Mouse (Mus musculus) liver, adult 2 months (tissue): ENCODE results near the gene Rnft1. TPM values are rescaled to one million over a fixed set of nuclear protein-coding genes. Genes with fewer than 3 reads are reported as not detected.
A peak's percentile ranks its signal among the peaks of the same experiment; 100 is the strongest.
"Not testable (repeated sequence)": the region's sequence is repeated elsewhere in the genome, so short reads cannot be mapped to it uniquely, and the experiment has no call there.

Source experiments
- DNase-seq: peaks from one replicate; pipeline ENCODE4 v3.0.0-alpha.2; 2011; ENCODE audit warnings: low read depth, low spot score; ENCODE audit errors: extremely low read depth
- H3K27ac ChIP-seq: fragments of 200-500 bp; replicated peaks from 2 replicates; pipeline ENCODE4 v1.5.1; 2012; ENCODE audit warnings: low read depth, mild to moderate bottlenecking, control low read depth, inconsistent platforms, low read length; ENCODE audit not compliant: insufficient read depth
- H3K27me3 ChIP-seq: fragments of 200-500 bp; 2 replicates; pipeline ENCODE4 v1.6.1; 2012; ENCODE audit warnings: mild to moderate bottlenecking, moderate library complexity, low read length, inconsistent platforms; ENCODE audit not compliant: control insufficient read depth, insufficient read depth
- H3K36me3 ChIP-seq: fragments of 200-500 bp; 2 replicates; pipeline ENCODE4 v1.6.1; 2012; ENCODE audit warnings: low read length, inconsistent platforms; ENCODE audit not compliant: control insufficient read depth, insufficient read depth
- H3K4me1 ChIP-seq: fragments of 200-500 bp; 2 replicates; pipeline ENCODE4 v1.6.1; 2011; ENCODE audit warnings: low read length; ENCODE audit not compliant: control insufficient read depth, insufficient read depth
- H3K4me3 ChIP-seq: fragments of 200-500 bp; 2 replicates; pipeline ENCODE4 v1.5.1; 2011; ENCODE audit warnings: low read depth, mild to moderate bottlenecking, control low read depth, low read length, moderate library complexity; ENCODE audit not compliant: insufficient read depth
- H3K79me2 ChIP-seq: fragments of 200-500 bp; 2 replicates; pipeline ENCODE4 v1.6.1; 2012; ENCODE audit warnings: inconsistent platforms, mild to moderate bottlenecking, low read length, moderate library complexity; ENCODE audit not compliant: control insufficient read depth, insufficient read depth
- H3K9ac ChIP-seq: fragments of 200-500 bp; 2 replicates; pipeline ENCODE4 v1.6.1; 2012; ENCODE audit warnings: low read depth, mild to moderate bottlenecking, control low read depth, inconsistent platforms, low read length
- CTCF ChIP-seq: fragments of 200-500 bp; IDR thresholded peaks from 2 replicates; pipeline ENCODE4 v1.5.1; 2011; ENCODE audit warnings: low read depth, low read length, control low read depth
- POLR2A ChIP-seq: fragments of 200-500 bp; IDR thresholded peaks from 2 replicates; pipeline ENCODE4 v1.6.1; 2011; ENCODE audit warnings: low read length, control low read depth; ENCODE audit not compliant: insufficient read depth; ENCODE audit errors: extremely low read depth
- WGBS: fragments of 180-500 bp; shearing (Covaris S2); methylation state at CpG from one replicate; pipeline ENCODE4 v1.1.7; 2018; 5-methylcytosine and 5-hydroxymethylcytosine counted together
- polyA plus RNA-seq: library from polyadenylated mRNA; depleted of rRNA; stranded (reverse); fragments of >200 nt; gene quantifications from 2 replicates; pipeline ENCODE4 v1.2.3, GENCODE M21; 2012
- total RNA-seq: library from RNA; depleted of rRNA; stranded (reverse); fragments of >200 nt; gene quantifications from 2 replicates; pipeline ENCODE4 v1.2.3, GENCODE M21; 2014

Rnft1 gene
- total and polyA plus RNA-seq, 2 experiments, result 6.8 to 18.9 TPM

DNA sequence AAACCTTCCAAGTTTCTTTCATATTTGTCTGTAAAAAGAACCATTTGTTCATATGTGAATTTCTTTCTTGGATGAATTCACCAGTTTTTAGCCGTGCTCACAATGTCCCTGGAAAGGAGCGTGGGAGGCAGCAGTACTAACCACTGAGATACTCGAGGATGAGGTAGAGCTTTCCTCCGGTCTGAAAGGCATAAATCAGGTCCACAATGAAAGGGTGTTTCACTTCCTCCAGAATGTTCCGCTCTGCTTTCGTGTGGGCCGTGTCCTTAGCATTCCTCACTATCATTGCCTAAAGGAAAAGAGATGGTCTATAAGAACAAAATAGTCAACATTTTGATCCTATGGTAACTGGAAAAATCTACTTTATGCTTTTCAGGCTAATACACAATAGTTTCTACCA lies 35.3 kb downstream of the Rnft1 start:
- Histone ChIP-seq H3K4me3 (no peak overlapping the region), H3K27ac (no peak overlapping the region), H3K27me3 (no peaks in the 10 kb centered on the region), H3K36me3 (peaks cover 67% of the 10 kb centered on the region), H3K79me2 (no peaks in the 10 kb centered on the region), H3K4me1 (no peaks in the 10 kb centered on the region), H3K9ac (no peak overlapping the region)
- TF ChIP-seq CTCF (no peak), POLR2A (no peak)
- no peak for DNase-seq
- WGBS, result 92% methylated on average over 7 of the region's 7 CpGs

DNA sequence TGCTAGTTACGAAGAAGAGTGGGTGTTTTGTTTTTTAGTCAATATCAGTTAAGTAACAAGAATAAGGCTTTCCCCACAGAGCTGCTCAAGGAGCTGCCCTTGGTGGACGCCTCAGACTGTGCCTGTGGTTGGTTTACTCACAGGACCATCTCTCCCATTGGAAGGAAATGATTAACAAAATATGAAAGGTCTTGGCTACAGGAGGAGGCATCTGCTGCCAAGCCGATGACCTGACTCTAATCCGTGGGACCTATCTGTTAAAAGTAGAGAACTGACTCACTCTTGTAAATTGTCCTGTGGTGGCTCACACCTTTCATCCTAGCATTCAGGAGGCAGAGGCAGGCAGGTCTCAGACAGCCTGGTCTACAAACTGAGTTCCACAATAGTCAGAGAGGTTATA lies 43.1 kb downstream of the Rnft1 start:
- H3K36me3 ChIP-seq, result peaks cover 50% of the 10 kb centered on the region
- WGBS, result 32% methylated on average over 4 of the region's 4 CpGs
- peaks cover 2% of the 10 kb centered on the region for H3K4me1 ChIP-seq
- H3K27ac ChIP-seq, result no peak overlapping the region
- peak; percentile 71 for DNase-seq
- no peak for TF ChIP-seq POLR2A
- TF ChIP-seq CTCF, result no peak
- H3K27me3 ChIP-seq, result no peaks in the 10 kb centered on the region
- H3K9ac ChIP-seq, result no peak overlapping the region
- no peak overlapping the region for H3K4me3 ChIP-seq
- no peaks in the 10 kb centered on the region; the same call in 1 of the 2 replicates for H3K79me2 ChIP-seq

DNA sequence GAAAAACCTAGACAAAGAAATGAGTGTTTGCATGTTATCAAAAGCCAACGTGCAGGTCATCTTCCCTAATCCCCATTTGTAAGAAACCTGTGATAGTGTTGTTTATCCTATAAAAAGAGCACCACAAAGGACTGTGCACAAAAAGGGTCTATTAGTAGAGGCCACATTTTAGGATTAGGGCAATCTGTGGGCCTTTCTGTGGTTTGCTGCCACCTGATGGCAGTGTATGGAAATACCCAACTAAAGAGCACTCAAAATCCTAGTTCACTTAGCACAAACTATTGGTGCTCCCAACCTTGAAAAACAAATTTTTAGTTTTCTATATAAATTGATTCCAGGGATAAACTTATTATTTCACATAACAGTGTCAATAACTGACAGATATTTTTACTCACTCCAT lies 48.4 kb downstream of the Rnft1 start:
- Histone ChIP-seq H3K9ac (no peak overlapping the region), H3K36me3 (peaks cover 34% of the 10 kb centered on the region), H3K4me3 (no peak overlapping the region), H3K4me1 (peaks cover 2% of the 10 kb centered on the region), H3K79me2 (peaks cover 13% of the 10 kb centered on the region; the same call in 1 of the 2 replicates), H3K27me3 (no peaks in the 10 kb centered on the region), H3K27ac (no peak overlapping the region)
- DNase-seq, result no peak
- peak; percentile 42 for TF ChIP-seq CTCF
- no peak for TF ChIP-seq POLR2A
- 64% methylated on average over 1 of the region's 1 CpGs for WGBS

DNA sequence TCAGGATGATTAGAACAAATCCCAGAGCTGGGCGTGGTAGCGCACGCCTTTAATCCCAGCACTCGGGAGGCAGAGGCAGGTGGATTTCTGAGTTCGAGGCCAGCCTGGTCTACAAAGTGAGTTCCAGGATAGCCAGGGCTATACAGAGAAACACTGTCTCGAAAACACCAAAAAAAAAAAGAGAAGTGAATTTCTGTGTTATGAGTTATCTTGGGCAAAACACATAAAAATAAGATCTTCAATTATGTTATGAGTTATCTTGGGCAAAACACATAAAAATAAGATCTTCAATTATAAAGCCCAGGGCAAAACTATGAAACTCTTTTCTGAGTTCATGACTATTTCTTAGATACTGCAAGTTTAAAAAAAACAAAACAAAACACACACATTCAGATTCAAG lies 48.8 kb downstream of the Rnft1 start:
- not testable (repeated sequence) for H3K4me1 ChIP-seq, H3K4me3 ChIP-seq, DNase-seq, H3K9ac ChIP-seq, H3K27me3 ChIP-seq, H3K27ac ChIP-seq
- H3K79me2 ChIP-seq, result peaks cover 13% of the 10 kb centered on the region; the same call in 1 of the 2 replicates
- H3K36me3 ChIP-seq, result peaks cover 34% of the 10 kb centered on the region
- WGBS, result 92% methylated on average over 6 of the region's 6 CpGs

DNA sequence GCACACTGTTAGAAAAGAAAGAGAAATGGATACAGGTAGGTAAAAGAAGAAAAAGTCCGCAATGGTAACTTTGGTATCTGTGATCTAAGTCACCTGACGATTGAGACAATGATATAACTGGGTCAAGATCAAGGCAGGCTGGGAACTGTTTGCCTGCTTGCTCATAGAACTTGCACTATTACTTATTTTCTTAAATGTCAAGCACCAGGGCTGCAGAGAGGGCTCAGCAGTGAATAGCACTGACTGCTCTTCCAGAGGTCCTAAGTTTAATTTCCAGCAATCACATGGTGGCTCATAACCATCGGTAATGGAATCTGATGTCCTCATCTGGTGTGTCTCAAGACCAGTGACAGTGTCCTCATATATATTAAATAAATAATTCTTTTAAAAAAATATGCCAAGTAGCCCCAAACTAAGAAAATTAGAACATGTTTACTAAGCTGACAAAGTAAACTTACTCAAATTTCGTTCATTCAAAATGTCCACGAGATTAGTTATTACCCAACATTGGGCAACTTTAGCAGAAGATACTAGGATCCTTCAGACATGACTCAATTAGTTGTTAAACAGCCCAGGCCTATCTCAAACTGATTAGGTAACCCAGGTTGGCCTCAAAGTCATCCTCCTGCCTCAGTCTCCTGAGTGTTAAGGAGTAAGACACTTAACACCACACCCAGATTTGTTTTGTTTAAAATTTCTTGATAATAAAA lies 49.9 kb downstream of the Rnft1 start:
- Histone ChIP-seq H3K27me3 (no peaks in the 10 kb centered on the region), H3K4me3 (no peak overlapping the region), H3K4me1 (peaks cover 2% of the 10 kb centered on the region; the same call in 1 of the 2 replicates), H3K9ac (no peak overlapping the region), H3K36me3 (peaks cover 29% of the 10 kb centered on the region), H3K79me2 (peaks cover 16% of the 10 kb centered on the region; the same call in 1 of the 2 replicates), H3K27ac (no peak overlapping the region)
- TF ChIP-seq POLR2A (no peak), CTCF (no peak)
- WGBS, result 52% methylated on average over 5 of the region's 5 CpGs
- DNase-seq, result peak; percentile 68

DNA sequence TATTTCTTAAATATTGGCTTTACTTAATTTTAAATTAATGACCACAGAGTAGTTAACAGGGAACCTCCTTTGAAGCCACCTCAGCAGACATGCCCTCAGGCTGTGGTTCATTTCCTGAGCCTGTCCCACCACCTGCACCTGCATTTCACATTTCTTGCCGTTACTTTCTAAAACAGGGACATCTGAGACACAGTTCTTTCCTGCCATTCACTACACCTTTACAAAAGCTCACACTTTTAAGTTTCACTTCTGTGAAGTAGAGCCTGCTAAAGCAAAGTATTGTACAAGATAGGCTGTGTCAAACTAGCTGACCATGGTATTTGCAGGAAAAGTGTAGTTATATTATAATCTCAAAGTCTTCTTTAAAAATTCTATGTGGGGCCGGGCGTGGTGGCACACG lies 54.3 kb downstream of the Rnft1 start:
- no peak for TF ChIP-seq POLR2A
- Histone ChIP-seq H3K4me1 (peaks cover 8% of the 10 kb centered on the region; the same call in 1 of the 2 replicates), H3K9ac (no peak overlapping the region), H3K27ac (no peak overlapping the region), H3K36me3 (peaks cover 2% of the 10 kb centered on the region; the same call in 1 of the 2 replicates), H3K4me3 (no peak overlapping the region), H3K79me2 (peaks cover 26% of the 10 kb centered on the region), H3K27me3 (no peaks in the 10 kb centered on the region)
- 92% methylated on average over 4 of the region's 4 CpGs for WGBS
- DNase-seq, result no peak
